Mouse (Mus musculus) megakaryocyte, embryonic 14.5 days (primary cell): ENCODE data around the gene Prickle4. TPM values are rescaled to one million over a fixed set of nuclear protein-coding genes. Genes with fewer than 3 reads are reported as not detected.

Experiments used
- H3K27me3 ChIP-seq: replicated peaks from 2 replicates; pipeline ENCODE3; 2012; ENCODE audit warnings: inconsistent platforms
- H3K36me3 ChIP-seq: replicated peaks from 2 replicates; pipeline ENCODE3; 2012; ENCODE audit warnings: low read length, inconsistent platforms, mixed read lengths
- H3K4me1 ChIP-seq: 2 replicates; pipeline ENCODE4 v1.6.1; 2012; ENCODE audit warnings: inconsistent platforms
- H3K4me3 ChIP-seq: replicated peaks from 2 replicates; pipeline ENCODE3; 2012; ENCODE audit warnings: moderate library complexity, mild to moderate bottlenecking, inconsistent platforms
- H3K9me3 ChIP-seq: 2 replicates; pipeline ENCODE4 v1.6.1; 2012; ENCODE audit warnings: inconsistent platforms
- FLI1 ChIP-seq: IDR thresholded peaks from 2 replicates; pipeline ENCODE4 v1.6.1; 2012; ENCODE audit warnings: low read length, inconsistent platforms, mixed read lengths
- GATA1 ChIP-seq: IDR thresholded peaks from 3 replicates; pipeline ENCODE4 v1.6.1; 2012; ENCODE audit warnings: mixed read lengths, low read length, inconsistent platforms, borderline replicate concordance
- polyA plus RNA-seq: library from polyadenylated mRNA; stranded (reverse); fragments of >175 nt; gene quantifications from 2 replicates; pipeline ENCODE4 v1.2.3, GENCODE M21; 2012; ENCODE audit warnings: low replicate concordance; ENCODE audit not compliant: insufficient read depth

Prickle4 gene
- polyA plus RNA-seq, 1 experiment = 3.4 TPM

- H3K27me3 ChIP-seq = peaks cover 70% of the 10 kb centered on the region
- TF ChIP-seq GATA1 (no peak), FLI1 (no peak)
- H3K36me3 ChIP-seq = no peaks in the 10 kb centered on the region
- no peaks in the 10 kb centered on the region for H3K9me3 ChIP-seq
- H3K4me3 ChIP-seq = no peak overlapping the region
- H3K4me1 ChIP-seq = peaks cover 43% of the 10 kb centered on the region
These were observed 2.9 kb downstream of the Prickle4 start for GRCm38 (mm10) chr17:47691650-47692049.

- Histone ChIP-seq H3K27me3 (peaks cover 55% of the 10 kb centered on the region), H3K36me3 (peaks cover 16% of the 10 kb centered on the region), H3K4me3 (no peak overlapping the region), H3K9me3 (no peaks in the 10 kb centered on the region), H3K4me1 (peaks cover 45% of the 10 kb centered on the region)
- TF ChIP-seq GATA1 = no peak
- TF ChIP-seq FLI1 = no peak
These were observed 4.6 kb downstream of the Prickle4 start for GRCm38 (mm10) chr17:47689894-47690293.

GRCm38 (mm10) chr17:47688608-47689575, 5.6 kb downstream of the Prickle4 start, which contains the start of gene Frs3:
Gene Frs3 (plus strand): TSS chr17:47689030.
- H3K9me3 ChIP-seq = no peaks in the 10 kb centered on the region
- TF ChIP-seq FLI1 (no peak), GATA1 (no peak)
- peaks cover 49% of the 10 kb centered on the region for H3K27me3 ChIP-seq
- H3K4me1 ChIP-seq = peaks cover 38% of the 10 kb centered on the region
- peak within 1 kb of the TSS; percentile 94 for H3K4me3 ChIP-seq
- peaks cover 26% of the 10 kb centered on the region for H3K36me3 ChIP-seq

GRCm38 (mm10) chr17:47688344-47688607, 6.3 kb downstream of the Prickle4 start, which contains the start of gene Tomm6:
Gene Tomm6 (minus strand): TSS chr17:47688386.
- peaks cover 33% of the 10 kb centered on the region for H3K4me1 ChIP-seq
- peaks cover 43% of the 10 kb centered on the region for H3K27me3 ChIP-seq
- H3K36me3 ChIP-seq = peaks cover 32% of the 10 kb centered on the region
- no peak for TF ChIP-seq FLI1
- no peak for TF ChIP-seq GATA1
- H3K9me3 ChIP-seq = no peaks in the 10 kb centered on the region
- H3K4me3 ChIP-seq = peak within 1 kb of the TSS; percentile 94

GRCm38 (mm10) chr17:47687409-47688343, 6.9 kb downstream of the Prickle4 start:
- no peaks in the 10 kb centered on the region for H3K9me3 ChIP-seq
- H3K4me3 ChIP-seq = peak overlapping the region; percentile 94
- H3K4me1 ChIP-seq = peaks cover 33% of the 10 kb centered on the region
- H3K27me3 ChIP-seq = peaks cover 37% of the 10 kb centered on the region
- TF ChIP-seq GATA1 (no peak), FLI1 (no peak)
- peaks cover 38% of the 10 kb centered on the region for H3K36me3 ChIP-seq

- Histone ChIP-seq H3K9me3 (no peaks in the 10 kb centered on the region), H3K4me1 (peaks cover 17% of the 10 kb centered on the region), H3K36me3 (peaks cover 78% of the 10 kb centered on the region), H3K27me3 (no peaks in the 10 kb centered on the region), H3K4me3 (no peak overlapping the region)
- TF ChIP-seq GATA1 (no peak), FLI1 (no peak)
These were observed 11.7 kb downstream of the Prickle4 start for GRCm38 (mm10) chr17:47682836-47683235.

GRCm38 (mm10) chr17:47678702-47679101, 15.8 kb downstream of the Prickle4 start:
- TF ChIP-seq FLI1 (no peak), GATA1 (no peak)
- peaks cover 50% of the 10 kb centered on the region for H3K36me3 ChIP-seq
- H3K9me3 ChIP-seq = no peaks in the 10 kb centered on the region
- no peak overlapping the region for H3K4me3 ChIP-seq
- H3K4me1 ChIP-seq = peaks cover 12% of the 10 kb centered on the region
- H3K27me3 ChIP-seq = no peaks in the 10 kb centered on the region

- H3K4me3 ChIP-seq = no peak overlapping the region
- no peaks in the 10 kb centered on the region for H3K9me3 ChIP-seq
- peaks cover 47% of the 10 kb centered on the region for H3K36me3 ChIP-seq
- no peak for TF ChIP-seq FLI1
- TF ChIP-seq GATA1 = no peak
- H3K27me3 ChIP-seq = no peaks in the 10 kb centered on the region
- H3K4me1 ChIP-seq = peaks cover 12% of the 10 kb centered on the region
These were observed 16.3 kb downstream of the Prickle4 start for GRCm38 (mm10) chr17:47678238-47678637.

GRCm38 (mm10) chr17:47676581-47676980, 18.0 kb downstream of the Prickle4 start:
- TF ChIP-seq GATA1 (no peak), FLI1 (no peak)
- peaks cover 26% of the 10 kb centered on the region for H3K4me1 ChIP-seq
- H3K9me3 ChIP-seq = no peaks in the 10 kb centered on the region
- peaks cover 41% of the 10 kb centered on the region for H3K36me3 ChIP-seq
- H3K27me3 ChIP-seq = peaks cover 12% of the 10 kb centered on the region
- H3K4me3 ChIP-seq = no peak overlapping the region
